Mouse (Mus musculus) erythroblast, adult 5-6 weeks (primary cell): ENCODE measurements around the gene Fkrp. TPM values are rescaled to one million over a fixed set of nuclear protein-coding genes. Genes with fewer than 3 reads are reported as not detected.

ENCODE experiments used
- ATAC-seq: replicated peaks from 2 replicates; pipeline ENCODE4 v1.8.0; 2016; ENCODE audit warnings: moderate number of reproducible peaks, mild to moderate bottlenecking, moderate TSS enrichment, inconsistent platforms; ENCODE audit not compliant: poor library complexity, low FRiP score, severe bottlenecking
- total RNA-seq, 2 experiments: library from RNA; stranded (forward) in 1 of 2; stranded (reverse) in 1 of 2; fragments of 150-400 nt in 1 of 2; fragments of 200-764, 138-1000 nt in 1 of 2; gene quantifications; 2 replicates each; pipeline versions ENCODE4 v1.2.3 to v1.2.4; 2015 to 2017; ENCODE audit warnings: low replicate concordance in 2 of 2

Gene Fkrp
- total RNA-seq (2015; ENCODE audit: low replicate concordance): 2.5 and 4.2 TPM in 2 replicates
- total RNA-seq (2017; ENCODE audit: low replicate concordance): 3.1 and 8.0 TPM in 2 replicates

DNA sequence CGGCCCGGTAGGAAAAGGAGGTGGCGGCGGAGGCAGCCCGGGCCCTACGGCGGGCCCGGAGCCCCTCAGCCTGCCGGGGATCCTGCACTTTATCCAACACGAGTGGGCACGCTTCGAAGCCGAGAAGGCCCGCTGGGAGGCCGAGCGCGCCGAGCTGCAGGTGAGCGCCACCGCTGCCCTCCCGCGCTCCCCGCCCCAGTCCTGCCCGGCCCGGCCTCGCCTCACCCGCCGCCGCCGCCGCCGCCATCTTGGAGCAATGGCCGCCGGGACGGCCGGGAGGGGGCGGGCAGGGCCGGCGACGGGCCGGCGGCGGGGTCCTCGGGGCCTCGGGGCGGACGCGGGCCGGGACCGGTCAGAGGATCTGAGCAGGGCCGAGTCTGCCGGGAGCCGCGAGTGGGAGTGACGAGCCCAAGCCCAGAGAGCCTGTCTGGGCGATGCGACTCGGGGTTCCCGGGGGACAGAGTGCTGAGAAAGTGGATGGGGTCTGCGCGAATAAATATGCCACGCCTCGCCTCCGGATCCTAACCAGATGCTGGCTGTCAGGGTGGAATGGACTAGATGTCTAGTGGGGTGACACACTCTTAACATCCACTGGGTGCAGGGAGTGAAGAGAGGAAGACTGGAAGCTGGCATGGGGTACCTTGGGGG lies at the start of gene Fkrp:
TSS of gene Fkrp (minus strand) at position 258 of the 648 bp plus-strand sequence.
- ATAC-seq: peak; percentile 42; the same call in 1 of the 2 replicates

GRCm38 (mm10) chr7:16859902-16860651 lies 43.5 kb upstream of the Fkrp start:
- 0 out of 2 replicates have a peak, but pooled peaks have one; percentile 56 for ATAC-seq

GRCm38 (mm10) chr7:16858336-16858735 lies 41.8 kb upstream of the Fkrp start:
- peak; percentile 71 for ATAC-seq

DNA sequence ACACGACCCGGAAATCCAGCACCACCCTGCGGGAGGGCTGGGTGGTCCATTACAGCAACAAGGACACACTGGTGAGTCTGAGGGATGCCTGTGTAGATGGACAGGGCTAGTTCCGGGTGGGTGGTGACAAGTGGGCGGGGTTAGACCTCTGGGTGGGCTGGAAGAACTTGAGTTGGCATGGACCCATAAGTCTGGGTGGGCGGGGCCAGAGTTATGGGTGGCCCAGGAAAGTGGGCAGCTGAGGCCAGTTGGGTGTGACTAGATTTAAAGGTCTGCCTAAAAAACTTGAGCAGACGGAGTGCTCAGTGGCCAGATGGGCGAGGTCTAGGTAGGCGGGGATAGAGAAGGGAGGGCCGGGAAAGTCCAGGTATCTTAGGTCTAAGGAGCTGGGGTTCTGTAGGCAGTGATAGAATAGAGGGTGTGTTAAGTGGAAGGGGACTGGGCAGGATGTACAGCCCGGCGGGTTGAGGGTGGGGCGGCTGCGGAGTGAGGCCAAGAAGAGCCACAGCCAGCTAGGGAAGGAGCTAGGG lies 36.8 kb upstream of the Fkrp start:
- no peak for ATAC-seq

GRCm38 (mm10) chr7:16851636-16852035 lies 35.1 kb upstream of the Fkrp start:
- no peak for ATAC-seq

DNA sequence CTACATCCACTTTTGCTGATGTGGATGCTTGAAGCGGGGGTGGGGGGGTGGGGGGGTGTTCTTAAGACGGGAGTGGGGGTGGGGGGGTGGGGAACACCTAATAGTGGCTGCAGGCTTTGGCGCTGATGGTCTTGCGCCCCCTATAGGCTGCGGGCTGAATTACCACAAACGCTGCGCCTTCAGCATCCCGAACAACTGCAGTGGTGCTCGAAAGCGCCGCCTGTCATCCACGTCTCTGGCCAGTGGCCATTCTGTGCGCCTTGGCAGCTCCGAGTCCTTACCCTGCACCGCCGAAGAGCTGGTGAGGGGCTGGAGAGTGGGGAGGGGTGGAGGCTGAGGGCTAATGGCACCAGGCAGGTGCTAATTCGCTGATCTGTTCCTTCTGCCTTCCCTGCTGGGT lies 32.0 kb upstream of the Fkrp start:
- ATAC-seq: no peak

- no peak for ATAC-seq
Observed at GRCm38 (mm10) chr7:16847507-16847906, 31.0 kb upstream of the Fkrp start.

- ATAC-seq: no peak
Observed at GRCm38 (mm10) chr7:16846775-16847174, 30.2 kb upstream of the Fkrp start.

GRCm38 (mm10) chr7:16845820-16846167 lies 29.3 kb upstream of the Fkrp start:
- no peak for ATAC-seq

- 0 out of 2 replicates have a peak, but pooled peaks have one; percentile 25 for ATAC-seq
Observed at GRCm38 (mm10) chr7:16845072-16845819, 28.7 kb upstream of the Fkrp start.

GRCm38 (mm10) chr7:16844696-16845071 lies 28.2 kb upstream of the Fkrp start:
- ATAC-seq: no peak

GRCm38 (mm10) chr7:16843441-16844171 lies 27.1 kb upstream of the Fkrp start:
- ATAC-seq: no peak

DNA sequence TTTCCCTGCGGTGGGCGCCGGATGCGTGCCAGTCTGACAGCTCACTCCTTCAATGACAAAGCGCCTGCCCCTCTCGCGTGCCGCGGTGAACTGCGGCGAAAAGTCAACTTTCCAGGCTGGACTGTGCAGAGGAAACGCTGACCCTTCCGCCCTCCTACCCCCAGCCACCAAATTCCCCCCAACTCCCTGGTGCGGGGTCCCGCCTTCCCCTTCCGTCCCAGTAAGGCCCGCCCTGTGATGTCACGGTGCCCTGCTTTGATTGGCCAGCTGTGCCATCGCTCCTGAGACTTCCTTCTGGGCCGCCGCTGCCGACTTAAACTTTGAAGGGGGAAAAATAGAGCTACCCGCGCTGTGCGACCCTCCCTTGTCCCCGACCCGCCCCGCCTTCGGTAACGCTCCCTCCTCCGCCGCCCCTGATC lies 26.1 kb upstream of the Fkrp start, which contains the start of gene Prkd2:
TSS of gene Prkd2 (plus strand) at position 258 of the 419 bp plus-strand sequence.
- peak; percentile 85 for ATAC-seq

GRCm38 (mm10) chr7:16841561-16842560 lies 25.3 kb upstream of the Fkrp start:
- no peak for ATAC-seq

GRCm38 (mm10) chr7:16841078-16841477 lies 24.5 kb upstream of the Fkrp start:
- no peak for ATAC-seq

DNA sequence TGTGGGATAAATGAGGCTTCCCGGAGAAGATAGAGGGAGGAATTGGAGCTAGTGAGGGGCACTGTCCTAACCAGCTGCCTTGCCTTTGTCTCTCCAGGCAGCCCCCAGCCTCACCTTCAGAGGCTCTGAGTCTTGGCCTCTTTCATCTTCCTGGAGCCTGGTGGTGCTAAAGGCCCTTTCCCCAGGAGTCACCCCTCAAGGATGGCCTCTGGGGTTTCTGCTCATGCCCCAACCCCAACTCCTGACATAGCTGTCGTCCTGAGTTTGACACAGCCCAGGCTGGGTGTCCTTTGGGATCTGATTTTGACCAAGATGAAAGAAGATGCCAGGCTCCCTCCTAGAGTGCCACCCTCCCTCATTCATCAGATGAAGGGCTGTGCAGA lies 23.6 kb upstream of the Fkrp start:
- ATAC-seq: no peak

- ATAC-seq: no peak
Observed at GRCm38 (mm10) chr7:16839427-16840108, 23.0 kb upstream of the Fkrp start.
